Mouse (Mus musculus): Measurements from ENCODE around the gene Fut4.

- TF ChIP-seq TAL1 (IDR thresholded peaks at IDR 0.05; ENCODE audit: low read length) = no peak
- no peak for TF ChIP-seq GATA1 (IDR thresholded peaks at IDR 0.05; ENCODE audit: low read length)
Measured at GRCm38 (mm10) chr9:14699288-14699640, 52.9 kb downstream of the Fut4 start.

All from erythroblast, embryonic 14.5 days (primary cell).